Mouse (Mus musculus): Measurements from ENCODE around the gene Mnt. TPM values are rescaled to one million over a fixed set of nuclear protein-coding genes. Genes with fewer than 3 reads are reported as not detected.
A peak's percentile ranks its signal among the peaks of the same experiment; 100 is the strongest.

Mnt gene
- polyA plus RNA-seq, 1 experiment from 2014 or later = 2.6 TPM

DNA sequence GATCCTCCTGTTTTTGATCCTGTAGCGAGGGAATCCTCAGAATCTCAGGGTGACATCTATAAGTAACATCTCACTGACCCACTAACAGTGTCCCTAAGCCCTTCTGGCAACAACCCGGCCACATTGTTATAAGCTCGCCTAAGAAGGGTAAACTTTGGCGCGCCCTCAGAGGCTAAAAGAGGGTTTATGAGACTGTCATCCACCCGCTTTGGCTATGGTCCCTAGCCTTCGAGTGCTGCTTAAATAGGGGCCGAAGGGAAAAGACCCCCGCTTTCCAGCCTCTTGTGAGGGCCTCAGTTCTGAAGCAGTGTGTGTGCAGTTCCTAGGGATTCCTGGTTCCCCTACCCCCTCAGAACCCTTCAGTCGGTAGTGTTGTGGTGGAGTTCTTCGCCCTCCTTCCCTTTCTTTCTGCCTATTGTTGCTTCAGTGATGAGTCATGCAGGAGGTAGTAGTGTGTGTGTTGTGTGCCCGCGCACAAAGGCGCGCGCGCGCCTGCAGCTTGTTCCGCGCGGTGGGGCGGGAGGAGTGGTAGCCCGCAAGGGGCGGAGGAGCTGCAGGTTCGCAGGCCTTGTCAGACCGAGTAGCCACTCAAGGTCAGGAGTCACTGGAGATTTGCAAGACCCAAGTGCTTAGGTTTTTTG is 1.9 kb downstream of the Mnt start:
- Histone ChIP-seq H3K9ac (ENCODE audit: low read length) (peak overlapping the region; percentile 65), H3K36me3 (ENCODE audit: control insufficient read depth, insufficient read depth, low read length) (no peaks in the 10 kb centered on the region; the same call in 1 of the 2 replicates), H3K4me1 (replicated peaks; ENCODE audit: control insufficient read depth, insufficient read depth) (peaks cover 12% of the 10 kb centered on the region; the same call in 1 of the 2 replicates), H3K27me3 (ENCODE audit: control insufficient read depth, insufficient read depth, low read length) (no peaks in the 10 kb centered on the region), H3K4me2 (replicated peaks; ENCODE audit: low read depth) (peak overlapping the region; percentile 76), H3K9me3 (ENCODE audit: control insufficient read depth, low read length) (no peaks in the 10 kb centered on the region), H3K27ac (replicated peaks) (peak overlapping the region; percentile 98), H3K4me3 (ENCODE audit: low read depth, low read length) (peak overlapping the region; percentile 90)
- DNase-seq (ENCODE audit: low spot score) = peak; percentile 88
- under 1% methylated on average over 26 of the region's 26 CpGs for WGBS
- ATAC-seq (ENCODE audit: low FRiP score, low TSS enrichment) = peak; percentile 8
- TF ChIP-seq EP300 (optimal IDR thresholded peaks at IDR 0.05) (no peak), CTCF (IDR thresholded peaks at IDR 0.05; ENCODE audit: low read depth) (no peak)

DNA sequence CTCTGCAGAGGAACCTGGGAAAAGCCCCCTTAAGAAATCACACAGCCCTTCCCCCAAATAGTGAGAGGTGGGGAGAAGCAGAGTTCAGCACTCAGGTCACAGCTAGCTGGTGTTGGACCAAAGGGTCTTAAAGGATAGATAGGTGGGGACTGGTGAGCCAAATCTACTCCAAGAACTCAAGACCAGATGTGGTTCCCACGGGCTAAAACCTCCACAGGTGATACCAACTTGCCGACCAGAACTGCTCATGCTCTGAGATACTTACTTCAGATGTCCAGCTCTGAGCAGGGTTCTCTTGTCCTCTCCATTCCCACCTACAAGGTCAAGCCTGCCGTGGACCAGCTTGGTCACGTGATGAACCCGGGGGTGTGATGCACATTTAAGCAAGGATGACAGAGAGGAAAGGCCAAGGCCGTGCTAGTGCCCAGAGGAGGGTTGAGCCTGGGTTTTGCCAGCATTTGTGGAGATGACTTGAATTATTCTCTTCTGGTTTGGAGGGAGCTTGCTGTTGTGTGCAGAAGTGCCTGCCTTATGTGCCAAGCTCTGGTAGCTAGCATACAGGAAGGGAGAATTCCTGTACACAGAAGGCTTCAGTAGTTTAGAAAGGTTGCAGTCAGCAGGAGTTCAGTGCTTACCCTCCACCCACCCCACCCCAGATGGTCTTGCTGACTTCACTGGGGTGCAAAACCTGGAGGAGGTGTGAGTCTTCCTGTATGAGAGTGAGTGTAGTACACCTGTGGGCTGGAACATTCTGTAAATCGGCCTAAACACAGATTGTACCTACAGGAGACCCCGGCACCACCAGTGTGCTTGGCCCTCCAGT is 3.0 kb downstream of the Mnt start:
- ATAC-seq (ENCODE audit: low FRiP score, low TSS enrichment) = no peak
- peak overlapping the region; percentile 71; the same call in 1 of the 2 replicates for H3K27ac ChIP-seq (replicated peaks)

DNA sequence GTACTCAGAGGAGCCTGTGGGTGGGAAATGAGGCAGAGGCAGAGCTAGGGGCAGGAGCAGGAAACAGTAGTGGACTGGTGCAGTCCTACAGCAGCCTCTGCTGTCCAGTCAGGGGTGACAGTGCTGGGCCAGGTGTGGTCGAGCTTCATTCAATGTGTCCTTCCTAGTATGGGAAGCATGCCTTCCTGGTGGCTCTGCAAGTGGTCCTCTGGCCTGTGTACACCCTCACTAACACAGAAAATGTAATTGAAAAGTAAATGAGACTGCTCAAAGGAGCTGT is 3.6 kb downstream of the Mnt start:
- Histone ChIP-seq H3K4me1 (replicated peaks; ENCODE audit: control insufficient read depth, insufficient read depth) (peaks cover 12% of the 10 kb centered on the region; the same call in 1 of the 2 replicates), H3K9ac (ENCODE audit: low read length) (no peak overlapping the region), H3K27me3 (ENCODE audit: control insufficient read depth, insufficient read depth, low read length) (no peaks in the 10 kb centered on the region), H3K27ac (replicated peaks) (peak overlapping the region; percentile 71; the same call in 1 of the 2 replicates), H3K36me3 (ENCODE audit: control insufficient read depth, insufficient read depth, low read length) (no peaks in the 10 kb centered on the region; the same call in 1 of the 2 replicates), H3K9me3 (ENCODE audit: control insufficient read depth, low read length) (no peaks in the 10 kb centered on the region), H3K4me3 (ENCODE audit: low read depth, low read length) (no peak overlapping the region), H3K4me2 (replicated peaks; ENCODE audit: low read depth) (no peak overlapping the region)
- no peak for ATAC-seq (ENCODE audit: low FRiP score, low TSS enrichment)
- no peak for DNase-seq (ENCODE audit: low spot score)
- peak; percentile 20; the same call in 1 of the 2 replicates for TF ChIP-seq CTCF (IDR thresholded peaks at IDR 0.05; ENCODE audit: low read depth)
- no peak for TF ChIP-seq EP300 (optimal IDR thresholded peaks at IDR 0.05)
- 50% methylated on average over 1 of the region's 1 CpGs for WGBS

More for the DNA sequence above, 3.0 kb downstream of the Mnt start:
- no peaks in the 10 kb centered on the region for H3K9me3 ChIP-seq (ENCODE audit: control insufficient read depth, low read length)
- H3K4me1 ChIP-seq (replicated peaks; ENCODE audit: control insufficient read depth, insufficient read depth) = peaks cover 12% of the 10 kb centered on the region; the same call in 1 of the 2 replicates
- H3K4me2 ChIP-seq (replicated peaks; ENCODE audit: low read depth) = no peak overlapping the region
- DNase-seq (ENCODE audit: low spot score) = no peak
- H3K27me3 ChIP-seq (ENCODE audit: control insufficient read depth, insufficient read depth, low read length) = no peaks in the 10 kb centered on the region
- TF ChIP-seq CTCF (IDR thresholded peaks at IDR 0.05; ENCODE audit: low read depth) = no peak
- TF ChIP-seq EP300 (optimal IDR thresholded peaks at IDR 0.05) = no peak
- H3K36me3 ChIP-seq (ENCODE audit: control insufficient read depth, insufficient read depth, low read length) = no peaks in the 10 kb centered on the region; the same call in 1 of the 2 replicates
- WGBS = 79% methylated on average over 8 of the region's 8 CpGs
- H3K4me3 ChIP-seq (ENCODE audit: low read depth, low read length) = no peak overlapping the region
- H3K9ac ChIP-seq (ENCODE audit: low read length) = no peak overlapping the region

DNA sequence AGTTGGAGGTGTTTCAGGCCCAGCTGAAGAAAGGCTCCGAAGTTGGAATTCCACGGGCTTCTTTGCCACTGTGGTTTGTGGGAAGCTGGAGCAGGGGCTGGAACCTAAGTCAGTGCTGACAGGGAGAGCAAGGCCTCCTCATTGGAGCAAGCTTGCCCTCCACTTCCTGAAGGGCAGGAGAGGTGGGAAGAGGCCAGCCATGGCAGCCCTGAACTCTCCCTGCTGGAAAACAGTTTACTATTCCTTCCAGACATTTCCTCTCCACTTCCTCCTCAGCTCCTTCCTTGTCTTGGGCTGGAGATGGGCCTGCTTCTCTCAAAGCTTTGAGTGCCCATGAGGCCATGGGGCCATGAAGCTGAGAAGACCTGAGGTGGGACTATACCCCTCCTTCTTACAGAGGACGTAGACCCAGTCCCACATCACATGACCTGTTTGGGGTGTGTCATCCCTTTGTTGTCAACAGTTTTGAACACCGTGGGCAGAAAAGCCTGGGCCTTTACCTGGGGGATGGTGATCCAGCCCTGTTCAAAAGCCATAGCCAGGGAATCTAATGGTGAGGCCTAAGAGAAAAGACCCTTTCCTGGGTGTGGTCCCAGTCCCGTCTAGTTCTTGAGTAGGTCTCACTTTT is 4.0 kb downstream of the Mnt start:
- TF ChIP-seq EP300 (optimal IDR thresholded peaks at IDR 0.05) (no peak), CTCF (IDR thresholded peaks at IDR 0.05; ENCODE audit: low read depth) (no peak)
- no peak overlapping the region for H3K4me3 ChIP-seq (ENCODE audit: low read depth, low read length)
- 42% methylated on average over 5 of the region's 5 CpGs for WGBS
- DNase-seq (ENCODE audit: low spot score) (no peak), ATAC-seq (ENCODE audit: low FRiP score, low TSS enrichment) (no peak)
- no peaks in the 10 kb centered on the region; the same call in 1 of the 2 replicates for H3K36me3 ChIP-seq (ENCODE audit: control insufficient read depth, insufficient read depth, low read length)
- no peaks in the 10 kb centered on the region for H3K27me3 ChIP-seq (ENCODE audit: control insufficient read depth, insufficient read depth, low read length)
- H3K4me1 ChIP-seq (replicated peaks; ENCODE audit: control insufficient read depth, insufficient read depth) = peaks cover 12% of the 10 kb centered on the region; the same call in 1 of the 2 replicates
- no peak overlapping the region for H3K4me2 ChIP-seq (replicated peaks; ENCODE audit: low read depth)
- peak overlapping the region; percentile 71; the same call in 1 of the 2 replicates for H3K27ac ChIP-seq (replicated peaks)
- no peak overlapping the region for H3K9ac ChIP-seq (ENCODE audit: low read length)
- H3K9me3 ChIP-seq (ENCODE audit: control insufficient read depth, low read length) = no peaks in the 10 kb centered on the region

DNA sequence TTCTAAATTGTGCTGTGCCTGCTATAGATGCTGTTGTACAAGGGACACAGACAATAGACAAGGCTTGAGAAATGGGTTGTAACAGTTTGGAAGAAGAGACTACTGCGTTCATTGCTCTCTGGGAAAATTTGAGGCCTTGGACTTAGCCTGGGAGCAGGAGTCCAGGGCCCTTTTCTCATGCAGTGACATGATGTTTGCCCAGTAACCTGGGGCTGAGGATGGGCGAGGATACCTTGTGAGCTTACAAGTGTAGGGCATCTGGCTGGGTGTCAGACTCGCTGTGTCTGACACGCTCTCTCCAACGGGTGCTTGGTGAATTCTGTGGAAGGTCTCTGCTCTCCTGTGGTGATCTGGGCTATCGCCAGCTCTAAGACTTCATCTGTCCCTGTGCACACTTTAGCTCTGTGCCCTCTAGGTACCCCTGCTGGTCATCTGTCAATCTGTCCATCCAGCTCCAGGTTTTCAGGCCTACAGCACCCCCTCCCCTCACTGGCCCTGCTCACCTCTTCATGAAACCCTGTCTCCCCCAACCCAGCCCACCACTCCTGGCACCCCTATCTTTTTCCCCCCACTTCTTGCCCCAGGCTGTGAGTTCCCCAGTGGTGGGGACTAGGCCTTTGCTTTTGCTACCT is 5.0 kb downstream of the Mnt start:
- Histone ChIP-seq H3K9ac (ENCODE audit: low read length) (no peak overlapping the region), H3K27ac (replicated peaks) (no peak overlapping the region), H3K9me3 (ENCODE audit: control insufficient read depth, low read length) (no peaks in the 10 kb centered on the region), H3K4me1 (replicated peaks; ENCODE audit: control insufficient read depth, insufficient read depth) (peaks cover 12% of the 10 kb centered on the region; the same call in 1 of the 2 replicates), H3K4me3 (ENCODE audit: low read depth, low read length) (no peak overlapping the region), H3K4me2 (replicated peaks; ENCODE audit: low read depth) (no peak overlapping the region), H3K36me3 (ENCODE audit: control insufficient read depth, insufficient read depth, low read length) (no peaks in the 10 kb centered on the region; the same call in 1 of the 2 replicates), H3K27me3 (ENCODE audit: control insufficient read depth, insufficient read depth, low read length) (no peaks in the 10 kb centered on the region)
- TF ChIP-seq CTCF (IDR thresholded peaks at IDR 0.05; ENCODE audit: low read depth) (no peak), EP300 (optimal IDR thresholded peaks at IDR 0.05) (no peak)
- 86% methylated on average over 6 of the region's 6 CpGs for WGBS
- ATAC-seq (ENCODE audit: low FRiP score, low TSS enrichment) (no peak), DNase-seq (ENCODE audit: low spot score) (no peak)

All from stomach, postnatal 0 days (tissue).